ENCODE assay signal across 8 mouse cellular contexts in the genomic region with DNA sequence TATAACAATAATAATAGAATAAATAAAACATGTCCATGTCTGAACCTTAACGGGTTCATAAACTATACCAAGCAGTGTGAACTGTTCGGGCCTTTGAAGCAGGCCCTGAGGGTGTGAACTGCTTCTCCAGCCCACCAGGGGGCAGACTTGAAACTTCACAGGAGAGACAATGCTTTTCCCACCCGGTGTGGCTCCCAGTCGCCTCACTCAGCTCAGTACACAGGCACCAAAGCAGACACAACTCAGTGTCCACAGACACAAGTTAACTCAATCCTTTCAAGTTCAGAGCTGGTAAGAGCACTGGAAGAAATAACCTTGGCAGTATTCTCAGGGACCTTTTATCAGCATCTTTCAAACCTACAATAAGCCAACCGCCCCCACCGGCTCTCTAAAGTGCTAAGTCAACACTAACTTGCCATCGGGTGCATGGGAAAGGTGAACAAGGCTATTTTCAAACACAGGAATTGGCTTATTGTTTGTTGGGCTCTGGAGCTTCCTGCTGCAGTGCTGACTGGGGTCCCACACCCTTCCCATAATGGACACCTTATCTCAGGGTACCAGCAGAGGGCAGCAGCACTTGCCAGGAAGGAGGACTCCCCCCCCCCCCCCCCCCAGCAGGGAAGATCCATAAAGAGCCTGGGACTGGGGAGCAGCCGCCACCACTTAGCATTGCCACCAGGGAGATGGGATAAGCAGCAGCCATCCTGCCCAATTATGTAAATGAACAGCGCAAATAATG. TPM values are rescaled to one million over a fixed set of nuclear protein-coding genes. Genes with fewer than 3 reads are reported as not detected.
DNase-seq lines count a peak whose midpoint lies in the region; ATAC-seq and TF ChIP-seq lines count a peak whose summit lies in the region.

No protein-coding gene starts in this region.

- peak; percentile 81 for TF ChIP-seq CTCF in lung, postnatal 0 days (IDR thresholded peaks at IDR 0.05)

- peak; percentile 76 for DNase-seq in Muller cell, postnatal 12 days (ENCODE audit: inconsistent ontology term)
- peak; percentile 67 to 72 for DNase-seq in cerebellum, adult 18-20 months
- DNase-seq in frontal cortex, adult 2 months (ENCODE audit: extremely low spot score in 1 of 2, low spot score in 1 of 2) = peak; percentile 53 to 88
- DNase-seq in hindbrain, embryonic 11.5 days (ENCODE audit: low spot score) = peak; percentile 87
- DNase-seq in layer of hippocampus, adult 9-11 months = peak; percentile 74
- peak; percentile 86 for DNase-seq in lung, postnatal 0 days (ENCODE audit: low spot score)
- DNase-seq in retina, embryonic 14.5 days (ENCODE audit: low spot score) = peak; percentile 86
- peak; percentile 82 for DNase-seq in urinary bladder, postnatal 14 days (ENCODE audit: low spot score)

- H3K4me3 ChIP-seq in hindbrain, embryonic 11.5 days (ENCODE audit: low read depth, low read length) = no peak overlapping the region
- H3K4me3 ChIP-seq in lung, postnatal 0 days (ENCODE audit: low read depth, low read length) = no peak overlapping the region

- H3K9me3 ChIP-seq in hindbrain, embryonic 11.5 days (ENCODE audit: control insufficient read depth, low read length) = no peaks in the 10 kb centered on the region
- H3K9me3 ChIP-seq in lung, postnatal 0 days (ENCODE audit: low read length) = no peaks in the 10 kb centered on the region

- no peak overlapping the region for H3K4me2 ChIP-seq in hindbrain, embryonic 11.5 days (replicated peaks; ENCODE audit: low read depth, low read length)
- no peak overlapping the region for H3K4me2 ChIP-seq in lung, postnatal 0 days (replicated peaks; ENCODE audit: low read depth, low read length)

- peaks cover under 1% of the 10 kb centered on the region; the same call in 1 of the 2 replicates for H3K36me3 ChIP-seq in hindbrain, embryonic 11.5 days (ENCODE audit: control insufficient read depth, insufficient read depth, low read length)
- 0 out of 2 replicates have a peak, but pooled peaks cover 3% of the 10 kb centered on the region for H3K36me3 ChIP-seq in lung, postnatal 0 days (ENCODE audit: insufficient read depth, low read length)

- H3K27me3 ChIP-seq in hindbrain, embryonic 11.5 days (ENCODE audit: control insufficient read depth, insufficient read depth, low read length) = no peaks in the 10 kb centered on the region
- H3K27me3 ChIP-seq in lung, postnatal 0 days (replicated peaks; ENCODE audit: insufficient read depth, low read length) = no peaks in the 10 kb centered on the region

- H3K9ac ChIP-seq in hindbrain, embryonic 11.5 days (ENCODE audit: low read depth, low read length) = no peak overlapping the region
- no peak overlapping the region for H3K9ac ChIP-seq in lung, postnatal 0 days (replicated peaks; ENCODE audit: low read depth)

- ATAC-seq in hindbrain, embryonic 11.5 days (ENCODE audit: low FRiP score) = peak; percentile 82
- peak; percentile 82 for ATAC-seq in lung, postnatal 0 days

- WGBS in hindbrain, embryonic 11.5 days = 44% methylated on average over 9 of the region's 9 CpGs
- 20% methylated on average over 9 of the region's 9 CpGs for WGBS in lung, postnatal 0 days

- TF ChIP-seq EP300 in lung, postnatal 0 days (IDR thresholded peaks at IDR 0.05) = peak; percentile 61

- H3K27ac ChIP-seq in hindbrain, embryonic 11.5 days (ENCODE audit: low read depth, low read length) = peak overlapping the region; percentile 36; the same call in 1 of the 2 replicates
- H3K27ac ChIP-seq in lung, postnatal 0 days (ENCODE audit: low read length) = no peak overlapping the region

- H3K4me1 ChIP-seq in hindbrain, embryonic 11.5 days (replicated peaks; ENCODE audit: control insufficient read depth, insufficient read depth, low read length) = peaks cover 8% of the 10 kb centered on the region
- peaks cover 6% of the 10 kb centered on the region; the same call in 1 of the 2 replicates for H3K4me1 ChIP-seq in lung, postnatal 0 days (ENCODE audit: insufficient read depth, low read depth, low read length)

RNA-seq across cellular contexts. Expression of a gene that starts 44.4 kb away (rescaled TPM):
- 5.4 TPM in 2 replicates for polyA plus RNA-seq in frontal cortex, adult 2 months (2012; rRNA removed)
- polyA plus RNA-seq in hindbrain, embryonic 11.5 days (2014; fragmentation: Nextera tagmentation; extraction: Ambion mirVana) = 0.22 TPM in 1 of 2 replicates, not detected in the other
- polyA plus RNA-seq in lung, postnatal 0 days (2015; fragmentation: Nextera tagmentation; extraction: Ambion mirVana) = 0.15 and 0.21 TPM in 2 replicates
